Mouse (Mus musculus): Measurements from ENCODE around the gene Syn2. TPM values are rescaled to one million over a fixed set of nuclear protein-coding genes. Genes with fewer than 3 reads are reported as not detected.
A peak's percentile ranks its signal among the peaks of the same experiment; 100 is the strongest.

Gene Syn2
- total RNA-seq, 2 experiments from 2014 or later = 459 to 524 TPM

GRCm38 (mm10) chr6:115286441-115286840, 151.7 kb downstream of the Syn2 start:
- peak; percentile 45 to 61 for DNase-seq (ENCODE audit: low spot score in 2 of 2)

GRCm38 (mm10) chr6:115288223-115288622, 153.5 kb downstream of the Syn2 start:
- no peak for DNase-seq (ENCODE audit: low spot score in 2 of 2)

GRCm38 (mm10) chr6:115290561-115290960, 155.9 kb downstream of the Syn2 start:
- no peak for DNase-seq (ENCODE audit: low spot score in 2 of 2)

- no peak for DNase-seq (ENCODE audit: low spot score in 2 of 2)
Measured at GRCm38 (mm10) chr6:115291068-115291467, 156.4 kb downstream of the Syn2 start.

GRCm38 (mm10) chr6:115291823-115292222, 157.1 kb downstream of the Syn2 start:
- DNase-seq (ENCODE audit: low spot score in 2 of 2) = peak in 1 of 2 experiments; percentile 42

- peak in 1 of 2 experiments; percentile 47 for DNase-seq (ENCODE audit: low spot score in 2 of 2)
Measured at GRCm38 (mm10) chr6:115292621-115293020, 157.9 kb downstream of the Syn2 start.

GRCm38 (mm10) chr6:115293877-115294276, 159.2 kb downstream of the Syn2 start:
- no peak for DNase-seq (ENCODE audit: low spot score in 2 of 2)

- DNase-seq (ENCODE audit: low spot score in 2 of 2) = no peak
Measured at GRCm38 (mm10) chr6:115307134-115307533, 172.4 kb downstream of the Syn2 start.

- DNase-seq (ENCODE audit: low spot score in 2 of 2) = no peak
Measured at GRCm38 (mm10) chr6:115312780-115313179, 178.1 kb downstream of the Syn2 start.

GRCm38 (mm10) chr6:115313235-115313738, 178.6 kb downstream of the Syn2 start:
- DNase-seq (ENCODE audit: low spot score in 2 of 2) = peak; percentile 36 to 53

- no peak for DNase-seq (ENCODE audit: low spot score in 2 of 2)
Measured at GRCm38 (mm10) chr6:115313910-115314309, 179.2 kb downstream of the Syn2 start.

- DNase-seq (ENCODE audit: low spot score in 2 of 2) = no peak
Measured at GRCm38 (mm10) chr6:115315770-115316169, 181.1 kb downstream of the Syn2 start.

GRCm38 (mm10) chr6:115316811-115317221, 182.1 kb downstream of the Syn2 start:
- no peak for DNase-seq (ENCODE audit: low spot score in 2 of 2)

- DNase-seq (ENCODE audit: low spot score in 2 of 2) = no peak
Measured at GRCm38 (mm10) chr6:115318811-115319210, 184.1 kb downstream of the Syn2 start.

GRCm38 (mm10) chr6:115319686-115320085, 185.0 kb downstream of the Syn2 start:
- no peak for DNase-seq (ENCODE audit: low spot score in 2 of 2)

- no peak for DNase-seq (ENCODE audit: low spot score in 2 of 2)
Measured at GRCm38 (mm10) chr6:115320927-115321714, 186.4 kb downstream of the Syn2 start.

GRCm38 (mm10) chr6:115321883-115322351, 187.2 kb downstream of the Syn2 start:
- DNase-seq (ENCODE audit: low spot score in 2 of 2) = peak; percentile 56 to 60

- DNase-seq (ENCODE audit: low spot score in 2 of 2) = no peak
Measured at GRCm38 (mm10) chr6:115322956-115323355, 188.3 kb downstream of the Syn2 start.

- no peak for DNase-seq (ENCODE audit: low spot score in 2 of 2)
Measured at GRCm38 (mm10) chr6:115330964-115331363, 196.3 kb downstream of the Syn2 start.

Measured in left cerebral cortex, adult 18-20 months (tissue).